Mouse (Mus musculus) macrophage (primary cell): ENCODE data around the gene Glis1. TPM values are rescaled to one million over a fixed set of nuclear protein-coding genes. Genes with fewer than 3 reads are reported as not detected.

ENCODE experiments used
- H3K27ac ChIP-seq: fragments of 350-480 bp; formaldehyde crosslinking; 2 replicates; pipeline ENCODE4 v1.9.0; 2021
- H3K36me3 ChIP-seq: fragments of 350-480 bp; formaldehyde crosslinking; 2 replicates; pipeline ENCODE4 v1.9.0; 2021; ENCODE audit errors: inconsistent target
- H3K4me3 ChIP-seq: fragments of 350-480 bp; formaldehyde crosslinking; 2 replicates; pipeline ENCODE4 v1.9.0; 2021; ENCODE audit errors: inconsistent target
- H3K79me2 ChIP-seq: fragments of 350-480 bp; formaldehyde crosslinking; 2 replicates; pipeline ENCODE4 v1.9.0; 2021; ENCODE audit errors: inconsistent target
- WGBS: methylation state at CpG from one replicate; pipeline ENCODE4 v1.1.7; 2026; ENCODE audit warnings: inconsistent platforms; ENCODE audit not compliant: missing documents; 5-methylcytosine and 5-hydroxymethylcytosine counted together
- polyA plus RNA-seq: library from polyadenylated mRNA; stranded (reverse); fragments of 250-400 nt; gene quantifications from 3 replicates; pipeline ENCODE4 v1.2.4, GENCODE M21; 2018; ENCODE audit warnings: inconsistent platforms

The Glis1 gene
- polyA plus RNA-seq, 1 experiment from 2014 or later, result not detected

DNA sequence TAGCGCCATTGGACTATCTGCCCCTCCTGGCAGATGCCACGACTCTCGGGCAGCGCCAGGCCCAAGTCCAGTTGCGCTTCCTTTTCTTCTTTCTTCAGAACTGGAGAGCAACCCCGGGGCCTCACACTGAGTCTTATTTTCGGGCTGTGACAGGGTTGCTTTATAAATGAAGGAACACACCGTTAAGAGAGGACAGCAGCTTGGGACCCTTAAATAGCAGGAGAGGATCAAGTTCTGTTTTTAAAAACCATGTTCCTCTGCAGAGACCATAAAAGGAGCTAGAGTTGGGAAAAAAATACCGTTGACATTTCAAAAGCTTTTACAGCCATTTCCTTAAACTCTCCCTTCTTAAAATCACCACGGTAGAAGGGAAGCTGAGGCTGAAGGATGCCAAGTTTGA lies 241.3 kb downstream of the Glis1 start:
- 6% methylated on average over 10 of the region's 10 CpGs for WGBS
- Histone ChIP-seq H3K79me2 (no peaks in the 10 kb centered on the region), H3K36me3 (no peaks in the 10 kb centered on the region), H3K4me3 (no peak overlapping the region), H3K27ac (no peak overlapping the region)

DNA sequence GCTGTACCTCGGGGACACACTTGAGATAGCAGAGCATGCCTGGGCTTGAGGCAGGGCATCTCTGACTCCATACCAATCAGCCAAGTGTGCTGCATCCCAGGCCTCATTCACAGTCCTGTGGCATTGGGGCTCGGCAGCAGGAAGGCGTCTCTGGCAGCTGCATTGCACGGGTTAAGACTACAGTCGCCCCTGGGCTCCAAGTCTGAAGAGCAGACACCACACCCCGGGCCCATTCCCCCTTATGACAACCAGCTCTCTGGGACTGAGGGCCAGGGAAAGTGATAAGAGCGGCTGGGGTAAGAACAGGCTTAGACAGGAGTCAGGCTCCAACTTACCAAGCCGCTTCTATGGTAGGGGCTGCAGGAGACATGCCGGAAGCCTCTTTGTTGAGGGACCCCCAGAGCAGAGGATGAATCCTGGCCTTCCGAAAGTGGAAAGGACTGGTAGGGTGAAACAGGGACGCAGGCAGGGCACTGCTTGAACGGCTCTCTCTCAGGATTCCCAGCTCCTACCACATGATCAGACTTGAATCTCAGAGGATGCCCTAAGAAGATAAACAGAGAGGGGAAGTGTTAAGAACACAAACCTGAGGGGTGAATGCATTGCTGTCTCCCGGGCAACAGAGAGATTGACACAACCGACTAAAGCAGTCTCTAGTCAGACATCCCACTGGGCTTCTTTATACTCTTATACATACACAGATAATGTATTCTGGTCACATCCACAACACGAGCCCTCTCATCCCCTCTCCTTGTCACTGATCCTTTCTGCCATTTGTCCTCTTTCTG lies 246.1 kb downstream of the Glis1 start:
- Histone ChIP-seq H3K36me3 (no peaks in the 10 kb centered on the region), H3K27ac (no peak overlapping the region), H3K79me2 (no peaks in the 10 kb centered on the region), H3K4me3 (no peak overlapping the region)
- 83% methylated on average over 15 of the region's 15 CpGs for WGBS

DNA sequence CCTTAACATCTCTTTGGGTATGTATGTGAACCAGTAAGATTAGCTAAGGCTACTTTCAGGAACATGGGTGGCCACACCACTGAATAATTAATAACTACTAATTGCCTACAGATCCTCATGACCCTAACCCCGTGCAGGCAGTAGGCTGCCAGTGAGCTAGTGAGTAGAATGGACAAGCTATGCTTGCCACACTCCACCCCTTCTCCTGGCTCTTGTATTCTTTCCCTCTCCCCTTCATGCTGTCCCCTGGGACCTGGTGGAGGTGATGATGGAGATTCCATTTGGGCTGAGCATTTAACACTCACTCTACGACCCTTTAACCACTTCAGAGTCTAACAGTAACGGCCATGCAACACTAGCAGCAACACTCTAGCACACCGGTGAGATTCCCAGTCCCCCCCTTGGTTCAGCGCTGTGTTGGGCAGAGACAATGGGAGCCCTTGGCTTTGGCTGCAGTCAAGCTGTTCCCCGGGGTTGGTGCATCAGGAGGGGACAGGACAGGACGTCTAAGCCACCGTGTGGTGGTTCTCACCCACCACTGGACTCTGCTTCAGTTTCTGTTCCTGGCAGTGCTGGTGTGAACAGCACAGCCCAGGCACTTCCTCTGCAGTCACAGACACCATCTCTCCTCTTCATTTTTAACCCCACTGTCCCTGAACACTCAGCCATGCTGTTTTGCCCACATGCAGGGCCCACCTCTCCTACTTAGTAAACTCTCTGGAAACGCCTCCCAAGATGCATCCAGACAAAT lies 246.9 kb downstream of the Glis1 start:
- Histone ChIP-seq H3K4me3 (no peak overlapping the region), H3K36me3 (no peaks in the 10 kb centered on the region), H3K27ac (no peak overlapping the region), H3K79me2 (no peaks in the 10 kb centered on the region)
- 47% methylated on average over 9 of the region's 9 CpGs for WGBS

DNA sequence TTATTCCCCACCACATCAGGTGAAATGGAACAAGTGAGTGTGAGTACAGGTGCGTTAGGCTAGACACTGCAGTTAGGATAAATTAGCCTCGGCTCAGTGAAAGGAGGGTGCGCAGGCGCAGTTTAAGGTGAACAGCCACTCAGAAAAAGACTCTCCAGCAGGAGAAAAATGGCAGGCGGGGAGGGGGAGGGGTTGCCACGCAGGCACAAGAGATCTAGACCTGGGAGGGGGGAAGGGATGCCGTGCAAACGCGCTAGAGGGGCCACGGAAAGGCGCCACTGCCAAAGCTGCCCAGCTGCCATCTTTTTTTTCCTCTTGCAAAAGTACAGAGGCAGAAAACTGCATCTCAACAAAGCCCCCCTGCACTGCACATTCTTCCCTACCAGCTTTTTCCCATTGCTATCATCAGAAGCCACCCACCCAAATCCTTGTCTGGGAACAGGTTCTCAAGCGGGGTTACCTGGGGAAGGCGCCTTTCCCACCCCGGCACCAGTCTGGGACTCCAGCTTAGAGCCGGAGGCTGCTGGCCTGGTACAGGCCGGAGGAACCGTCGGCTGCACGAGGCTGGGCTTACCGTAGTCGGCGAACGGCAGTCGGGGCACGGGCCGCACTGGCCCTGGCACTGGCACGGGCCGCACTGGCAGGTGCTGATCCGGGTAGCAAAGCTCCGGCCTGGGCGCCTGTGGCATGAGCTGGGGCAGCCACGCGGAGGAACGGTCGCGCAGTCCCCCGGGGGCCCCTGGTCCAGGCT lies 248.8 kb downstream of the Glis1 start:
- no peak overlapping the region for H3K27ac ChIP-seq
- no peak overlapping the region for H3K4me3 ChIP-seq
- no peaks in the 10 kb centered on the region for H3K36me3 ChIP-seq
- WGBS, result 91% methylated on average over 23 of the region's 37 CpGs
- no peaks in the 10 kb centered on the region for H3K79me2 ChIP-seq

DNA sequence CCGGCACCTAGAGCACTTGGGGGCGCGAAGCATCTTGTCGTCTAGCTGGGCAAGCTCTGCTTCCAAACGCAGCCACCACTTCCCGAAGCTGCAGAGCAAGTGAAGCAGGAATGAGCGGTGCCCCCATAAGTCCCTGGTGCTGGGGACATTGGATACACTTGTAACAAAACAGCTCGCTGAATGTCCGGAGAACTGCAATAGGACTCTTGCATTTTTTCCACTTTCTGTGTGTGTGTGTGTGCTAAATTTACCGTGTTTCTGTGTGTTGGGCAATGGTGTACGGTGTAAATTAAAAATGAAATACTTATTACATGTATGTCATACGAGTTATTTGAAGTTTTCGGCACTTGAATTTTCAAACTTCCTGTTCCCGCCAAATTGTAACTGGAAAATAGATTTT lies 249.7 kb downstream of the Glis1 start, which contains the start of gene Dmrtb1:
Gene Dmrtb1, minus strand, starts transcription at position 101 of the 400 bp plus-strand sequence.
- WGBS, result 92% methylated on average over 14 of the region's 14 CpGs
- no peak within 1 kb of the TSS for H3K27ac ChIP-seq
- H3K79me2 ChIP-seq, result no peaks in the 10 kb centered on the region
- H3K4me3 ChIP-seq, result no peak within 1 kb of the TSS
- H3K36me3 ChIP-seq, result no peaks in the 10 kb centered on the region

Other genes with a start within 250 kb of the Glis1 start
- gene Ldlrad1, start 225.4 kb upstream of the Glis1 start, polyA plus RNA-seq, result not detected in 3 replicates
- 8.4 to 11.4 TPM (median 10.0 TPM) in 3 replicates for gene Lrrc42, start 181.1 kb upstream of the Glis1 start, polyA plus RNA-seq
- gene Hspb11, start 181.0 kb upstream of the Glis1 start, polyA plus RNA-seq, result 16.2 to 43.5 TPM (median 22.6 TPM) in 3 replicates
- gene Dio1, start 127.4 kb upstream of the Glis1 start, polyA plus RNA-seq, result not detected in 3 replicates
- 33.6 to 49.3 TPM (median 47.6 TPM) in 3 replicates for gene Yipf1, start 120.2 kb upstream of the Glis1 start, polyA plus RNA-seq
- 2.8 to 17.6 TPM (median 9.3 TPM) in 3 replicates for gene Ndc1, start 66.8 kb upstream of the Glis1 start, polyA plus RNA-seq
- gene Dmrtb1, start 249.6 kb downstream of the Glis1 start, polyA plus RNA-seq, result not detected in 3 replicates